Mouse (Mus musculus): ENCODE measurements at regions not wholly inside any gene's neighbourhood (a gene's known extent, or its start where the extent isn't known, plus 50 kb on each side); places are given as distances from the start of the nearest gene placed in this dataset.
A peak's percentile ranks its signal among the peaks of the same experiment; 100 is the strongest.

DNA sequence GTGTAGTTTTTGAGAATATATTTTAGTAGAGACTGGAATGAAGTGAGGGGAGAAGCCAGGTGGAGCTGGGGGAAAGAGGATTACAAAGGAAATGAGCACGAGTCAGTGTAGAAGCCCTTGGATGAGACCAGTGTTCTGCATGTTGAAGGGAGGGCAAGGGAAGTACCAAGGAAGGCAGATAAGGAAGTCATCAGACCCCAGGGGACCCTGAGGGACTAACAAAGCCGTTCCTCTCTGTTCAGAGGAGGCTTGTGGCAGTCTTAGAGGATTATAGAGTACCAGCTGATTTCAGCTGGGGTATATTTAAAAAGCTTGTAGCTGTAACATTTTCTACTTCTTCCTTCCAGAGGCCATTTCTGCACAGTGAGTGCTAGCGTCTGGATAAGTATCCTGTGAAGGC, 56.7 kb upstream of the Igsf9b start:
- Histone ChIP-seq H3K4me3 (replicated peaks in 1 of 3; ENCODE audit: low read depth in 2 of 3, low read length in 2 of 3, poor library complexity in 1 of 3) (no peak overlapping the region), H3K27ac (ENCODE audit: insufficient read depth, low read depth) (no peak overlapping the region), H3K9ac (ENCODE audit: insufficient read depth, low read depth) (no peak overlapping the region; the same call in 1 of the 2 replicates), H3K27me3 (replicated peaks) (no peaks in the 10 kb centered on the region), H3K36me3 (replicated peaks in 1 of 2; ENCODE audit: control insufficient read depth in 1 of 2, insufficient read depth in 1 of 2, low read length in 1 of 2) (no peaks in the 10 kb centered on the region), H3K9me3 (replicated peaks; ENCODE audit: low read length) (no peaks in the 10 kb centered on the region), H3K4me1 (ENCODE audit: control insufficient read depth in 1 of 2, insufficient read depth in 2 of 2) (peaks cover 10 to 48% of the 10 kb centered on the region in 2 experiments), H3K79me2 (replicated peaks; ENCODE audit: control insufficient read depth, extremely low read depth, insufficient read depth, poor library complexity, severe bottlenecking) (no peaks in the 10 kb centered on the region), H3K4me2 (ENCODE audit: insufficient read depth, low read depth, poor library complexity, severe bottlenecking) (no peak overlapping the region; the same call in 1 of the 2 replicates)
- no peak for TF ChIP-seq ZMIZ1 (IDR thresholded peaks at IDR 0.05; ENCODE audit: low read depth, low read length)
- peak; percentile 21; the same call in 1 of the 2 replicates for TF ChIP-seq EP300 (IDR thresholded peaks at IDR 0.05; ENCODE audit: low read length)
- TF ChIP-seq ELF1 (IDR thresholded peaks at IDR 0.05; ENCODE audit: low read depth, low read length), result peak; percentile 55
- in situ Hi-C loops (cut with MboI; ENCODE audit: low pct_ligation_motif_present, low pct_unique_long_range_greater_than_20kb, low sequenced_read_pairs) (no loop called here), dilution Hi-C loops (cut with MboI; ENCODE audit: extremely low pct_ligation_motif_present, extremely low pct_unique_long_range_greater_than_20kb, low sequenced_read_pairs) (no loop called here)
- peak; percentile 70 for DNase-seq (ENCODE audit: extremely low read depth)

DNA sequence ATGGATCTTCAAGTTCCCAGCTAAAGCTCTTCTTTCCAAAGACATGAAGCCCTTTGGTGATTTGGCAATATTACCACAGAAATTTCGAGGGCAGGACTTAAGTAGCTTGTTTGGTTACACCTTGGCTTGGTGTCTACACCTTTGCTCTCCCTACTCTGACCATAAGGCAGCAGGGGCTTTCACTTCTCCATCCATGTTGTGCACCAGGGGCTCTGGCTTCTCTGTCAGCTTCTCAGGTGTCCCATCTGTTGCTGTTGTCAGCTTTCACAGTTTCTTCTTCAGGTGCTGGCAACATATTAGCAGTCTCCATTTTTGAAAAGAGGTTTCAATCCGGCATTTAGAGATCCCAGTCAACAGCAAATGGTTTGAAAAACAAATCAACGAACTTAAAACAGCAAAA, 58.1 kb upstream of the Igsf9b start:
- Histone ChIP-seq H3K9ac (ENCODE audit: insufficient read depth, low read depth) (no peak overlapping the region), H3K27me3 (replicated peaks) (no peaks in the 10 kb centered on the region), H3K27ac (ENCODE audit: insufficient read depth, low read depth) (no peak overlapping the region), H3K79me2 (replicated peaks; ENCODE audit: control insufficient read depth, extremely low read depth, insufficient read depth, poor library complexity, severe bottlenecking) (no peaks in the 10 kb centered on the region), H3K4me3 (replicated peaks in 1 of 3; ENCODE audit: low read depth in 2 of 3, low read length in 2 of 3, poor library complexity in 1 of 3) (no peak overlapping the region), H3K4me1 (ENCODE audit: control insufficient read depth in 1 of 2, insufficient read depth in 2 of 2) (peaks cover 10 to 48% of the 10 kb centered on the region in 2 experiments), H3K9me3 (replicated peaks; ENCODE audit: low read length) (no peaks in the 10 kb centered on the region), H3K36me3 (replicated peaks in 1 of 2; ENCODE audit: control insufficient read depth in 1 of 2, insufficient read depth in 1 of 2, low read length in 1 of 2) (no peaks in the 10 kb centered on the region), H3K4me2 (ENCODE audit: insufficient read depth, low read depth, poor library complexity, severe bottlenecking) (no peak overlapping the region)
- dilution Hi-C loops (cut with MboI; ENCODE audit: extremely low pct_ligation_motif_present, extremely low pct_unique_long_range_greater_than_20kb, low sequenced_read_pairs), result no loop called here
- TF ChIP-seq TCF12 (IDR thresholded peaks at IDR 0.05; ENCODE audit: low read depth, low read length) (no peak), TBP (conservative IDR thresholded peaks at IDR 0.05; ENCODE audit: low read depth, low read length) (0 out of 2 replicates have a peak, but pooled peaks have one; percentile 37)
- in situ Hi-C loops (cut with MboI; ENCODE audit: low pct_ligation_motif_present, low pct_unique_long_range_greater_than_20kb, low sequenced_read_pairs), result no loop called here
- DNase-seq (ENCODE audit: extremely low read depth), result no peak

DNA sequence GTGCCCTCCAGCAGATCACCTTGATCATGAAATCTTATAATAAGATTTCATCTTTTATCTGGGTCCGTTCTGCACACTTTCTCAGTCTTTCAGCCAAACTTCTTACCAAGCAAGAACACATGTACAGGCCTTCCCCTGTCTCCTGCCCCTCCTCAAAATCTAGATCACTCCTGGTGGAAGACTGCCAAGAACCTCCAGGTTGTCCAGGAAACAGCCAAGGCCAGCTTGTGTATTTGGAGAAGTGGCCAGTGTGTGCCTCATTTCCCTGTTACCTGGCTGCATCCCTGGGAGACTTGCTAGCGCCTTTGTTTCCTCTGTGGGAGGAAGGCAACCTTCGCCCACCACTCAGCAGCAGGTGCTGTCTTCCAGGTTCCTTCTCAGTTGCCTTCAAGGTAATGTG, 58.5 kb upstream of the Igsf9b start:
- H3K27me3 ChIP-seq (replicated peaks), result no peaks in the 10 kb centered on the region
- H3K4me2 ChIP-seq (ENCODE audit: insufficient read depth, low read depth, poor library complexity, severe bottlenecking), result no peak overlapping the region
- dilution Hi-C loops (cut with MboI; ENCODE audit: extremely low pct_ligation_motif_present, extremely low pct_unique_long_range_greater_than_20kb, low sequenced_read_pairs), result no loop called here
- no peak overlapping the region for H3K4me3 ChIP-seq (replicated peaks in 1 of 3; ENCODE audit: low read depth in 2 of 3, low read length in 2 of 3, poor library complexity in 1 of 3)
- H3K4me1 ChIP-seq (ENCODE audit: control insufficient read depth in 1 of 2, insufficient read depth in 2 of 2), result peaks cover 10 to 48% of the 10 kb centered on the region in 2 experiments
- H3K9me3 ChIP-seq (replicated peaks; ENCODE audit: low read length), result no peaks in the 10 kb centered on the region
- no peak for TF ChIP-seq SIN3A (IDR thresholded peaks at IDR 0.05; ENCODE audit: low read length)
- no peak for TF ChIP-seq JUN (IDR thresholded peaks at IDR 0.05; ENCODE audit: insufficient read depth, low read depth, low read length)
- no peak for TF ChIP-seq MEF2A (IDR thresholded peaks at IDR 0.05; ENCODE audit: borderline replicate concordance, low read depth, low read length)
- TF ChIP-seq EP300 (IDR thresholded peaks at IDR 0.05; ENCODE audit: low read length), result no peak
- no peaks in the 10 kb centered on the region for H3K36me3 ChIP-seq (replicated peaks in 1 of 2; ENCODE audit: control insufficient read depth in 1 of 2, insufficient read depth in 1 of 2, low read length in 1 of 2)
- no peaks in the 10 kb centered on the region for H3K79me2 ChIP-seq (replicated peaks; ENCODE audit: control insufficient read depth, extremely low read depth, insufficient read depth, poor library complexity, severe bottlenecking)
- H3K27ac ChIP-seq (ENCODE audit: insufficient read depth, low read depth), result no peak overlapping the region
- H3K9ac ChIP-seq (ENCODE audit: insufficient read depth, low read depth), result no peak overlapping the region
- DNase-seq (ENCODE audit: extremely low read depth), result no peak
- in situ Hi-C loops (cut with MboI; ENCODE audit: low pct_ligation_motif_present, low pct_unique_long_range_greater_than_20kb, low sequenced_read_pairs), result no loop called here
